Mouse (Mus musculus): ENCODE measurements around the gene Wnt10a. TPM values are rescaled to one million over a fixed set of nuclear protein-coding genes. Genes with fewer than 3 reads are reported as not detected.

Wnt10a gene
- polyA plus RNA-seq, 1 experiment from 2014 or later = not detected

GRCm38 (mm10) chr1:74797459-74797858 is 6.1 kb downstream of the Wnt10a start:
- H3K27me3 ChIP-seq (ENCODE audit: control insufficient read depth, insufficient read depth, low read length) = peaks cover 98% of the 10 kb centered on the region
- WGBS = 13% methylated on average over 5 of the region's 5 CpGs
- no peaks in the 10 kb centered on the region for H3K9me3 ChIP-seq (ENCODE audit: control insufficient read depth, low read length)
- H3K9ac ChIP-seq (ENCODE audit: low read length) = no peak overlapping the region
- no peak for ATAC-seq (ENCODE audit: insufficient number of reproducible peaks, insufficient read depth, low FRiP score, low read depth)
- H3K4me3 ChIP-seq (ENCODE audit: control insufficient read depth in 1 of 2, insufficient read depth in 1 of 2, low read depth in 1 of 2, low read length in 2 of 2) = no peak overlapping the region
- peaks cover 0 to 16% of the 10 kb centered on the region in 2 experiments; a peak in 2 of 4 replicates for H3K4me1 ChIP-seq (ENCODE audit: control insufficient read depth in 2 of 2, insufficient read depth in 2 of 2, low read length in 2 of 2)
- no peak overlapping the region for H3K27ac ChIP-seq (replicated peaks in 1 of 2; ENCODE audit: control insufficient read depth in 1 of 2, insufficient read depth in 1 of 2, low read depth in 2 of 2, low read length in 2 of 2)
- H3K36me3 ChIP-seq (ENCODE audit: control insufficient read depth, insufficient read depth, low read length) = no peaks in the 10 kb centered on the region
- H3K4me2 ChIP-seq (ENCODE audit: low read length) = no peak overlapping the region

- Histone ChIP-seq H3K27me3 (ENCODE audit: control insufficient read depth, insufficient read depth, low read length) (peaks cover 99% of the 10 kb centered on the region), H3K4me1 (ENCODE audit: control insufficient read depth in 2 of 2, insufficient read depth in 2 of 2, low read length in 2 of 2) (peaks cover 0 to 14% of the 10 kb centered on the region in 2 experiments; a peak in 3 of 4 replicates), H3K4me3 (ENCODE audit: control insufficient read depth in 1 of 2, insufficient read depth in 1 of 2, low read depth in 1 of 2, low read length in 2 of 2) (peak overlapping the region; percentile 9 to 23; a peak in 3 of 4 replicates), H3K9me3 (ENCODE audit: control insufficient read depth, low read length) (no peaks in the 10 kb centered on the region), H3K27ac (replicated peaks in 1 of 2; ENCODE audit: control insufficient read depth in 1 of 2, insufficient read depth in 1 of 2, low read depth in 2 of 2, low read length in 2 of 2) (no peak overlapping the region), H3K36me3 (ENCODE audit: control insufficient read depth, insufficient read depth, low read length) (no peaks in the 10 kb centered on the region), H3K9ac (ENCODE audit: low read length) (peak overlapping the region; percentile 23; the same call in 1 of the 2 replicates), H3K4me2 (ENCODE audit: low read length) (peak overlapping the region; percentile 53)
- WGBS = under 1% methylated on average over 29 of the region's 29 CpGs
- no peak for ATAC-seq (ENCODE audit: insufficient number of reproducible peaks, insufficient read depth, low FRiP score, low read depth)
Measured at GRCm38 (mm10) chr1:74800424-74800888, 9.1 kb downstream of the Wnt10a start.

- no peak overlapping the region for H3K9ac ChIP-seq (ENCODE audit: low read length)
- H3K9me3 ChIP-seq (ENCODE audit: control insufficient read depth, low read length) = no peaks in the 10 kb centered on the region
- H3K27me3 ChIP-seq (ENCODE audit: control insufficient read depth, insufficient read depth, low read length) = peaks cover 99% of the 10 kb centered on the region
- H3K4me3 ChIP-seq (ENCODE audit: control insufficient read depth in 1 of 2, insufficient read depth in 1 of 2, low read depth in 1 of 2, low read length in 2 of 2) = no peak overlapping the region
- no peaks in the 10 kb centered on the region for H3K36me3 ChIP-seq (ENCODE audit: control insufficient read depth, insufficient read depth, low read length)
- H3K4me1 ChIP-seq (ENCODE audit: control insufficient read depth in 2 of 2, insufficient read depth in 2 of 2, low read length in 2 of 2) = peaks cover 6 to 23% of the 10 kb centered on the region in 2 experiments; a peak in 3 of 4 replicates
- H3K4me2 ChIP-seq (ENCODE audit: low read length) = no peak overlapping the region
- H3K27ac ChIP-seq (replicated peaks in 1 of 2; ENCODE audit: control insufficient read depth in 1 of 2, insufficient read depth in 1 of 2, low read depth in 2 of 2, low read length in 2 of 2) = no peak overlapping the region
- 23% methylated on average over 6 of the region's 6 CpGs for WGBS
- no peak for ATAC-seq (ENCODE audit: insufficient number of reproducible peaks, insufficient read depth, low FRiP score, low read depth)
Measured at GRCm38 (mm10) chr1:74801631-74802140, 10.4 kb downstream of the Wnt10a start.

- Histone ChIP-seq H3K27me3 (ENCODE audit: control insufficient read depth, insufficient read depth, low read length) (peaks cover 98% of the 10 kb centered on the region), H3K27ac (replicated peaks in 1 of 2; ENCODE audit: control insufficient read depth in 1 of 2, insufficient read depth in 1 of 2, low read depth in 2 of 2, low read length in 2 of 2) (no peak overlapping the region), H3K9ac (ENCODE audit: low read length) (peak overlapping the region; percentile 63), H3K9me3 (ENCODE audit: control insufficient read depth, low read length) (no peaks in the 10 kb centered on the region), H3K4me3 (ENCODE audit: control insufficient read depth in 1 of 2, insufficient read depth in 1 of 2, low read depth in 1 of 2, low read length in 2 of 2) (peak overlapping the region; percentile 40 to 43), H3K4me2 (ENCODE audit: low read length) (peak overlapping the region; percentile 79), H3K4me1 (ENCODE audit: control insufficient read depth in 2 of 2, insufficient read depth in 2 of 2, low read length in 2 of 2) (peaks cover 16 to 28% of the 10 kb centered on the region in 2 experiments; a peak in 3 of 4 replicates), H3K36me3 (ENCODE audit: control insufficient read depth, insufficient read depth, low read length) (no peaks in the 10 kb centered on the region)
- WGBS = under 1% methylated on average over 57 of the region's 57 CpGs
- peak; percentile 22; the same call in 1 of the 2 replicates for ATAC-seq (ENCODE audit: insufficient number of reproducible peaks, insufficient read depth, low FRiP score, low read depth)
Measured at GRCm38 (mm10) chr1:74802795-74803656, 11.7 kb downstream of the Wnt10a start.

GRCm38 (mm10) chr1:74804211-74804870 is 13.0 kb downstream of the Wnt10a start:
- Histone ChIP-seq H3K9me3 (ENCODE audit: control insufficient read depth, low read length) (no peaks in the 10 kb centered on the region), H3K27ac (replicated peaks in 1 of 2; ENCODE audit: control insufficient read depth in 1 of 2, insufficient read depth in 1 of 2, low read depth in 2 of 2, low read length in 2 of 2) (no peak overlapping the region), H3K36me3 (ENCODE audit: control insufficient read depth, insufficient read depth, low read length) (no peaks in the 10 kb centered on the region), H3K27me3 (ENCODE audit: control insufficient read depth, insufficient read depth, low read length) (peaks cover 95% of the 10 kb centered on the region), H3K4me3 (ENCODE audit: control insufficient read depth in 1 of 2, insufficient read depth in 1 of 2, low read depth in 1 of 2, low read length in 2 of 2) (no peak overlapping the region), H3K9ac (ENCODE audit: low read length) (no peak overlapping the region), H3K4me1 (ENCODE audit: control insufficient read depth in 2 of 2, insufficient read depth in 2 of 2, low read length in 2 of 2) (peaks cover 19 to 28% of the 10 kb centered on the region in 2 experiments; a peak in 3 of 4 replicates), H3K4me2 (ENCODE audit: low read length) (no peak overlapping the region)
- WGBS = 10% methylated on average over 10 of the region's 10 CpGs
- no peak for ATAC-seq (ENCODE audit: insufficient number of reproducible peaks, insufficient read depth, low FRiP score, low read depth)

GRCm38 (mm10) chr1:74805340-74805835 is 14.1 kb downstream of the Wnt10a start:
- Histone ChIP-seq H3K9ac (ENCODE audit: low read length) (no peak overlapping the region), H3K9me3 (ENCODE audit: control insufficient read depth, low read length) (no peaks in the 10 kb centered on the region), H3K4me3 (ENCODE audit: control insufficient read depth in 1 of 2, insufficient read depth in 1 of 2, low read depth in 1 of 2, low read length in 2 of 2) (no peak overlapping the region), H3K36me3 (ENCODE audit: control insufficient read depth, insufficient read depth, low read length) (no peaks in the 10 kb centered on the region), H3K27me3 (ENCODE audit: control insufficient read depth, insufficient read depth, low read length) (peaks cover 94% of the 10 kb centered on the region), H3K4me1 (ENCODE audit: control insufficient read depth in 2 of 2, insufficient read depth in 2 of 2, low read length in 2 of 2) (peaks cover 19 to 27% of the 10 kb centered on the region in 2 experiments; a peak in 3 of 4 replicates), H3K27ac (replicated peaks in 1 of 2; ENCODE audit: control insufficient read depth in 1 of 2, insufficient read depth in 1 of 2, low read depth in 2 of 2, low read length in 2 of 2) (no peak overlapping the region), H3K4me2 (ENCODE audit: low read length) (no peak overlapping the region)
- no peak for ATAC-seq (ENCODE audit: insufficient number of reproducible peaks, insufficient read depth, low FRiP score, low read depth)
- 29% methylated on average over 4 of the region's 4 CpGs for WGBS

GRCm38 (mm10) chr1:74805843-74806242 is 14.5 kb downstream of the Wnt10a start:
- H3K27me3 ChIP-seq (ENCODE audit: control insufficient read depth, insufficient read depth, low read length) = peaks cover 89% of the 10 kb centered on the region
- ATAC-seq (ENCODE audit: insufficient number of reproducible peaks, insufficient read depth, low FRiP score, low read depth) = no peak
- H3K27ac ChIP-seq (replicated peaks in 1 of 2; ENCODE audit: control insufficient read depth in 1 of 2, insufficient read depth in 1 of 2, low read depth in 2 of 2, low read length in 2 of 2) = no peak overlapping the region
- WGBS = 19% methylated on average over 5 of the region's 5 CpGs
- no peaks in the 10 kb centered on the region for H3K9me3 ChIP-seq (ENCODE audit: control insufficient read depth, low read length)
- H3K4me3 ChIP-seq (ENCODE audit: control insufficient read depth in 1 of 2, insufficient read depth in 1 of 2, low read depth in 1 of 2, low read length in 2 of 2) = no peak overlapping the region
- H3K4me2 ChIP-seq (ENCODE audit: low read length) = peak overlapping the region; percentile 59; the same call in 1 of the 2 replicates
- H3K4me1 ChIP-seq (ENCODE audit: control insufficient read depth in 2 of 2, insufficient read depth in 2 of 2, low read length in 2 of 2) = peaks cover 19 to 22% of the 10 kb centered on the region in 2 experiments; a peak in 3 of 4 replicates
- H3K9ac ChIP-seq (ENCODE audit: low read length) = no peak overlapping the region
- H3K36me3 ChIP-seq (ENCODE audit: control insufficient read depth, insufficient read depth, low read length) = no peaks in the 10 kb centered on the region

All from heart, embryonic 14.5 days (tissue).